Mouse (Mus musculus): Measurements from ENCODE around the gene Akip1. TPM values are rescaled to one million over a fixed set of nuclear protein-coding genes. Genes with fewer than 3 reads are reported as not detected.
A peak's percentile ranks its signal among the peaks of the same experiment; 100 is the strongest.

Gene Akip1
- polyA plus RNA-seq (2012; ENCODE audit: insufficient read depth, insufficient read length, missing spikeins), result 27.8 and 29.0 TPM in 2 replicates

GRCm38 (mm10) chr7:109703190-109704015 lies at the start of gene Akip1, which contains the start of gene St5:
TSS of gene Akip1 (plus strand) at chr7:109703690.
TSS of gene St5 (minus strand) at chr7:109703605.
- Histone ChIP-seq H3K4me1 (ENCODE audit: control insufficient read depth, insufficient read depth, low read length) (peaks cover 38% of the 10 kb centered on the region), H3K27ac (ENCODE audit: insufficient read depth, low read depth, low read length) (peak within 1 kb of the TSS; percentile 68), H3K4me3 (ENCODE audit: insufficient read depth, low read length) (peak within 1 kb of the TSS; percentile 94)
- TF ChIP-seq POLR2A (IDR thresholded peaks at IDR 0.05; ENCODE audit: borderline replicate concordance, low read depth, low read length) (no peak; the same call in 1 of the 2 replicates), CTCF (IDR thresholded peaks at IDR 0.05; ENCODE audit: low read depth, low read length) (no peak)

- H3K4me3 ChIP-seq (ENCODE audit: insufficient read depth, low read length), result no peak overlapping the region
- peaks cover 3% of the 10 kb centered on the region for H3K4me1 ChIP-seq (ENCODE audit: control insufficient read depth, insufficient read depth, low read length)
- H3K27ac ChIP-seq (ENCODE audit: insufficient read depth, low read depth, low read length), result no peak overlapping the region
- no peak for TF ChIP-seq POLR2A (IDR thresholded peaks at IDR 0.05; ENCODE audit: borderline replicate concordance, low read depth, low read length)
- no peak for TF ChIP-seq CTCF (IDR thresholded peaks at IDR 0.05; ENCODE audit: low read depth, low read length)
Measured at GRCm38 (mm10) chr7:109654871-109655270, 48.6 kb upstream of the Akip1 start.

GRCm38 (mm10) chr7:109657884-109658283 lies 45.6 kb upstream of the Akip1 start:
- Histone ChIP-seq H3K4me3 (ENCODE audit: insufficient read depth, low read length) (no peak overlapping the region), H3K4me1 (ENCODE audit: control insufficient read depth, insufficient read depth, low read length) (peaks cover 3% of the 10 kb centered on the region), H3K27ac (ENCODE audit: insufficient read depth, low read depth, low read length) (no peak overlapping the region)
- TF ChIP-seq CTCF (IDR thresholded peaks at IDR 0.05; ENCODE audit: low read depth, low read length) (no peak), POLR2A (IDR thresholded peaks at IDR 0.05; ENCODE audit: borderline replicate concordance, low read depth, low read length) (no peak)

- Histone ChIP-seq H3K4me3 (ENCODE audit: insufficient read depth, low read length) (no peak overlapping the region), H3K27ac (ENCODE audit: insufficient read depth, low read depth, low read length) (no peak overlapping the region), H3K4me1 (ENCODE audit: control insufficient read depth, insufficient read depth, low read length) (peaks cover 3% of the 10 kb centered on the region)
- TF ChIP-seq CTCF (IDR thresholded peaks at IDR 0.05; ENCODE audit: low read depth, low read length) (no peak), POLR2A (IDR thresholded peaks at IDR 0.05; ENCODE audit: borderline replicate concordance, low read depth, low read length) (no peak)
Measured at GRCm38 (mm10) chr7:109659278-109659677, 44.2 kb upstream of the Akip1 start.

- H3K4me3 ChIP-seq (ENCODE audit: insufficient read depth, low read length), result no peak overlapping the region
- TF ChIP-seq POLR2A (IDR thresholded peaks at IDR 0.05; ENCODE audit: borderline replicate concordance, low read depth, low read length) (no peak), CTCF (IDR thresholded peaks at IDR 0.05; ENCODE audit: low read depth, low read length) (no peak)
- H3K4me1 ChIP-seq (ENCODE audit: control insufficient read depth, insufficient read depth, low read length), result peaks cover 10% of the 10 kb centered on the region
- H3K27ac ChIP-seq (ENCODE audit: insufficient read depth, low read depth, low read length), result no peak overlapping the region
Measured at GRCm38 (mm10) chr7:109662626-109663025, 40.9 kb upstream of the Akip1 start.

GRCm38 (mm10) chr7:109666664-109667063 lies 36.8 kb upstream of the Akip1 start:
- no peak for TF ChIP-seq POLR2A (IDR thresholded peaks at IDR 0.05; ENCODE audit: borderline replicate concordance, low read depth, low read length)
- TF ChIP-seq CTCF (IDR thresholded peaks at IDR 0.05; ENCODE audit: low read depth, low read length), result no peak
- Histone ChIP-seq H3K4me1 (ENCODE audit: control insufficient read depth, insufficient read depth, low read length) (peaks cover 10% of the 10 kb centered on the region), H3K4me3 (ENCODE audit: insufficient read depth, low read length) (no peak overlapping the region), H3K27ac (ENCODE audit: insufficient read depth, low read depth, low read length) (peak overlapping the region; percentile 21; the same call in 1 of the 2 replicates)

GRCm38 (mm10) chr7:109669426-109670170 lies 33.9 kb upstream of the Akip1 start:
- no peak overlapping the region for H3K4me3 ChIP-seq (ENCODE audit: insufficient read depth, low read length)
- peaks cover 8% of the 10 kb centered on the region for H3K4me1 ChIP-seq (ENCODE audit: control insufficient read depth, insufficient read depth, low read length)
- TF ChIP-seq CTCF (IDR thresholded peaks at IDR 0.05; ENCODE audit: low read depth, low read length) (no peak), POLR2A (IDR thresholded peaks at IDR 0.05; ENCODE audit: borderline replicate concordance, low read depth, low read length) (no peak)
- no peak overlapping the region for H3K27ac ChIP-seq (ENCODE audit: insufficient read depth, low read depth, low read length)

- TF ChIP-seq CTCF (IDR thresholded peaks at IDR 0.05; ENCODE audit: low read depth, low read length) (no peak), POLR2A (IDR thresholded peaks at IDR 0.05; ENCODE audit: borderline replicate concordance, low read depth, low read length) (no peak)
- Histone ChIP-seq H3K4me3 (ENCODE audit: insufficient read depth, low read length) (peak overlapping the region; percentile 31), H3K27ac (ENCODE audit: insufficient read depth, low read depth, low read length) (no peak overlapping the region), H3K4me1 (ENCODE audit: control insufficient read depth, insufficient read depth, low read length) (no peaks in the 10 kb centered on the region)
Measured at GRCm38 (mm10) chr7:109671581-109672471, 31.7 kb upstream of the Akip1 start.

All from bone marrow macrophage, adult 2 months (primary cell).